Mouse (Mus musculus) Patski (cell line): ENCODE measurements around the gene Kansl1l. TPM values are rescaled to one million over a fixed set of nuclear protein-coding genes. Genes with fewer than 3 reads are reported as not detected.
A peak's percentile ranks its signal among the peaks of the same experiment; 100 is the strongest.

Experiments
- ATAC-seq: fragments of 100-300 bp; one replicate; pipeline ENCODE4 v1.8.0; 2021
- CTCF ChIA-PET: fragments of 350-600 bp; sonication (Branson Sonifier 250); formaldehyde crosslinking; loops from one replicate; lab custom pipeline; 2022; ENCODE audit warnings: inconsistent platforms; lab: Charles Lee
- POLR2A ChIA-PET: fragments of 350-600 bp; sonication (Branson Sonifier 250); formaldehyde crosslinking; loops from one replicate; lab custom pipeline; 2022; ENCODE audit warnings: antibody characterized with exemption, inconsistent platforms; lab: Charles Lee
- DNase-seq: peaks from one replicate; pipeline ENCODE4 v3.0.0-alpha.2; 2011; ENCODE audit warnings: low read depth, low spot score
- H3K27me3 ChIP-seq: fragments of 371-371 bp; one replicate; pipeline ENCODE4 v1.5.1; 2021
- CTCF ChIP-seq: fragments of 100-300 bp; IDR thresholded peaks from one replicate; pipeline ENCODE4 v1.5.1; 2021
- in situ Hi-C: fragments of 300-500 bp; cut with MboI; formaldehyde crosslinking; loops from 3 replicates; pipeline ENCODE4 v1.11.1; 2018; ENCODE audit warnings: low pct_unique_long_range_greater_than_20kb, mixed read lengths
- polyA plus RNA-seq: library from polyadenylated mRNA; unstranded; gene quantifications from one replicate; pipeline ENCODE4 v1.2.3, GENCODE M21; 2021

The Kansl1l gene
- polyA plus RNA-seq, 1 experiment from 2014 or later = 44.2 TPM

GRCm38 (mm10) chr1:66839755-66840438 is 22.5 kb upstream of the Kansl1l start:
- DNase-seq = no peak

GRCm38 (mm10) chr1:66839135-66839534 is 21.8 kb upstream of the Kansl1l start:
- in situ Hi-C loops = loop anchor here (10.0 kb wide), 2 partner anchors 134 to 734 kb away; partner anchors contain the start of gene Rpe
- DNase-seq (no peak), ATAC-seq (no peak)
- CTCF ChIA-PET = interaction anchor here (0.9 to 1.7 kb wide), 5 partner anchors 23 to 62 kb away, joined by 3 to 4 read pairs (median 4); no protein-coding TSS in a partner anchor
- no peaks in the 10 kb centered on the region for H3K27me3 ChIP-seq
- POLR2A ChIA-PET = interaction anchor here (1.0 kb wide), 1 partner anchor 24 kb away, joined by 4 read pairs; no protein-coding TSS in a partner anchor
- TF ChIP-seq CTCF = no peak

More at GRCm38 (mm10) chr1:66839755-66840438, 22.5 kb upstream of the Kansl1l start:
- CTCF ChIA-PET = interaction anchor here (1.2 kb wide), 1 partner anchor 56 kb away, joined by 4 read pairs; no protein-coding TSS in a partner anchor
- POLR2A ChIA-PET = no interaction called here
- in situ Hi-C loops = loop anchor here (10.0 kb wide), 2 partner anchors 135 to 735 kb away; partner anchors contain the start of gene Rpe
- H3K27me3 ChIP-seq = no peaks in the 10 kb centered on the region
- TF ChIP-seq CTCF = no peak
- peak; percentile 19 for ATAC-seq

GRCm38 (mm10) chr1:66838184-66839042 is 21.1 kb upstream of the Kansl1l start:
- ATAC-seq (no peak), DNase-seq (no peak)
- H3K27me3 ChIP-seq = no peaks in the 10 kb centered on the region
- CTCF ChIA-PET = interaction anchor here (0.9 to 1.7 kb wide), 5 partner anchors 22 to 61 kb away, joined by 3 to 4 read pairs (median 4); no protein-coding TSS in a partner anchor
- POLR2A ChIA-PET = interaction anchor here (1.0 kb wide), 1 partner anchor 24 kb away, joined by 4 read pairs; no protein-coding TSS in a partner anchor
- TF ChIP-seq CTCF = peak; percentile 83
- in situ Hi-C loops = loop anchor here (10.0 kb wide), 2 partner anchors 134 to 734 kb away; partner anchors contain the start of gene Rpe

GRCm38 (mm10) chr1:66837207-66837606 is 19.8 kb upstream of the Kansl1l start:
- no peak for DNase-seq
- ChIA-PET POLR2A (interaction anchor here (0.8 to 1.3 kb wide), 3 partner anchors 9 to 21 kb away, joined by 3 read pairs; partner anchors contain the start of gene Kansl1l), CTCF (no interaction called here)
- in situ Hi-C loops = loop anchor here (10.0 kb wide), 2 partner anchors 132 to 732 kb away; partner anchors contain the start of gene Rpe
- TF ChIP-seq CTCF = no peak
- ATAC-seq = peak; percentile 72
- H3K27me3 ChIP-seq = no peaks in the 10 kb centered on the region

- POLR2A ChIA-PET = interaction anchor here (0.9 to 1.2 kb wide), 3 partner anchors 15 to 23 kb away, joined by 3 to 6 read pairs (median 4); no protein-coding TSS in a partner anchor
- ATAC-seq (no peak), DNase-seq (no peak)
- in situ Hi-C loops = loop anchor here (10.0 kb wide), 2 partner anchors 128 to 728 kb away; partner anchors contain the start of gene Rpe
- no peak for TF ChIP-seq CTCF
- CTCF ChIA-PET = interaction anchor here (1.1 to 1.6 kb wide), 2 partner anchors 8 to 30 kb away, joined by 3 to 4 read pairs; partner anchors contain the start of gene Acadl
- no peaks in the 10 kb centered on the region for H3K27me3 ChIP-seq
Measured at GRCm38 (mm10) chr1:66832636-66833165, 15.3 kb upstream of the Kansl1l start.

- in situ Hi-C loops = loop anchor here (10.0 kb wide), 2 partner anchors 127 to 727 kb away; partner anchors contain the start of gene Rpe
- no peaks in the 10 kb centered on the region for H3K27me3 ChIP-seq
- DNase-seq = no peak
- TF ChIP-seq CTCF = no peak
- ATAC-seq = peak; percentile 63
- ChIA-PET CTCF (interaction anchor here (1.4 kb wide), 1 partner anchor 16 kb away, joined by 4 read pairs; no protein-coding TSS in a partner anchor), POLR2A (interaction anchor here (0.5 to 1.9 kb wide), 5 partner anchors 12 to 55 kb away, joined by 3 to 6 read pairs (median 4); no protein-coding TSS in a partner anchor)
Measured at GRCm38 (mm10) chr1:66831824-66832600, 14.7 kb upstream of the Kansl1l start.

- CTCF ChIA-PET = interaction anchor here (1.9 to 2.1 kb wide), 2 partner anchors 9 to 12 kb away, joined by 5 to 10 read pairs; no protein-coding TSS in a partner anchor
- DNase-seq = no peak
- TF ChIP-seq CTCF = no peak
- H3K27me3 ChIP-seq = no peaks in the 10 kb centered on the region
- no peak for ATAC-seq
- in situ Hi-C loops = loop anchor here (10.0 kb wide), 2 partner anchors 125 to 725 kb away; partner anchors contain the start of gene Rpe
- POLR2A ChIA-PET = interaction anchor here (1.2 kb wide), 1 partner anchor 10 kb away, joined by 5 read pairs; no protein-coding TSS in a partner anchor
Measured at GRCm38 (mm10) chr1:66829400-66830080, 12.2 kb upstream of the Kansl1l start.

- in situ Hi-C loops = no loop called here
- ChIA-PET CTCF (interaction anchor here (1.8 kb wide), 2 partner anchors 13 to 25 kb away, joined by 5 to 6 read pairs; no protein-coding TSS in a partner anchor), POLR2A (interaction anchor here (1.4 kb wide), 1 partner anchor 12 kb away, joined by 3 read pairs; no protein-coding TSS in a partner anchor)
- no peaks in the 10 kb centered on the region for H3K27me3 ChIP-seq
- DNase-seq (no peak), ATAC-seq (no peak)
- no peak for TF ChIP-seq CTCF
Measured at GRCm38 (mm10) chr1:66821966-66822365, 4.6 kb upstream of the Kansl1l start.
